Mouse (Mus musculus) intestine, embryonic 14.5 days (tissue): ENCODE data around the gene Slc32a1. TPM values are rescaled to one million over a fixed set of nuclear protein-coding genes. Genes with fewer than 3 reads are reported as not detected.

Experiments used
- ATAC-seq: fragments of 200-750 bp; cut with Nextera tagmentation; replicated peaks from 2 replicates; pipeline ENCODE4 v1.8.0; 2017; ENCODE audit warnings: low read depth, moderate number of reproducible peaks, moderate TSS enrichment, moderate library complexity; ENCODE audit not compliant: low FRiP score, low TSS enrichment
- DNase-seq: peaks from one replicate; pipeline ENCODE4 v3.0.0-alpha.2; 2018; ENCODE audit warnings: low spot score
- H3K27ac ChIP-seq: fragments of 300-500 bp; sonication (generic); 2 replicates; pipeline ENCODE4 v1.5.1; 2014; ENCODE audit warnings: low read depth, mild to moderate bottlenecking, control low read depth
- H3K27me3 ChIP-seq: fragments of 300-500 bp; sonication (generic); replicated peaks from 2 replicates; pipeline ENCODE4 v1.6.1; 2014; ENCODE audit warnings: low read length, control low read depth; ENCODE audit not compliant: control insufficient read depth, insufficient read depth
- H3K36me3 ChIP-seq: fragments of 300-500 bp; sonication (generic); 2 replicates; pipeline ENCODE4 v1.6.1; 2014; ENCODE audit warnings: low read length, control low read depth; ENCODE audit not compliant: control insufficient read depth, insufficient read depth
- H3K4me1 ChIP-seq: fragments of 300-500 bp; sonication (generic); replicated peaks from 2 replicates; pipeline ENCODE4 v1.6.1; 2014; ENCODE audit warnings: low read length, control low read depth, mixed read lengths; ENCODE audit not compliant: control insufficient read depth, insufficient read depth
- H3K4me2 ChIP-seq: fragments of 300-500 bp; sonication (generic); 2 replicates; pipeline ENCODE4 v1.6.1; 2014; ENCODE audit warnings: low read length
- H3K4me3 ChIP-seq: fragments of 300-500 bp; sonication (generic); 2 replicates; pipeline ENCODE4 v1.5.1; 2014; ENCODE audit warnings: low read depth, low read length, control low read depth, mixed read lengths
- H3K9ac ChIP-seq: fragments of 300-500 bp; sonication (generic); 2 replicates; pipeline ENCODE4 v1.6.1; 2014; ENCODE audit warnings: mild to moderate bottlenecking, low read length
- H3K9me3 ChIP-seq: fragments of 300-500 bp; sonication (generic); 2 replicates; pipeline ENCODE4 v1.6.1; 2016; ENCODE audit warnings: low read length, control low read depth; ENCODE audit not compliant: control insufficient read depth
- WGBS: fragments of 180-500 bp; shearing (Covaris S2); extraction: QIAGEN DNeasy Blood & Tissue Kit; methylation state at CpG from one replicate; pipeline ENCODE4 v1.1.7; 2014; 5-methylcytosine and 5-hydroxymethylcytosine counted together
- polyA plus RNA-seq: library from polyadenylated mRNA; unstranded; fragments of >200 nt; fragmentation: Nextera tagmentation; extraction: Ambion mirVana; gene quantifications from 2 replicates; pipeline ENCODE4 v1.2.1, GENCODE M21; 2014

The Slc32a1 gene
- polyA plus RNA-seq, 1 experiment from 2014 or later, result not detected

GRCm38 (mm10) chr2:158615702-158616101 lies 5.1 kb downstream of the Slc32a1 start:
- Histone ChIP-seq H3K4me2 (no peak overlapping the region), H3K9ac (no peak overlapping the region)
- WGBS, result 5% methylated on average over 13 of the region's 13 CpGs

GRCm38 (mm10) chr2:158616296-158616695 lies 5.7 kb downstream of the Slc32a1 start:
- Histone ChIP-seq H3K4me3 (no peak overlapping the region), H3K36me3 (no peaks in the 10 kb centered on the region), H3K4me2 (no peak overlapping the region), H3K9me3 (no peaks in the 10 kb centered on the region), H3K4me1 (0 out of 2 replicates have a peak, but pooled peaks cover 3% of the 10 kb centered on the region), H3K27me3 (peaks cover 93% of the 10 kb centered on the region), H3K27ac (no peak overlapping the region), H3K9ac (no peak overlapping the region)
- DNase-seq (no peak), ATAC-seq (no peak)
- WGBS, result 3% methylated on average over 12 of the region's 12 CpGs

More at GRCm38 (mm10) chr2:158615702-158616101, 5.1 kb downstream of the Slc32a1 start:
- ATAC-seq (no peak), DNase-seq (no peak)
- Histone ChIP-seq H3K27me3 (peaks cover 95% of the 10 kb centered on the region), H3K36me3 (no peaks in the 10 kb centered on the region), H3K27ac (no peak overlapping the region), H3K4me3 (no peak overlapping the region), H3K9me3 (no peaks in the 10 kb centered on the region), H3K4me1 (0 out of 2 replicates have a peak, but pooled peaks cover 3% of the 10 kb centered on the region)

GRCm38 (mm10) chr2:158616790-158617189 lies 6.2 kb downstream of the Slc32a1 start:
- Histone ChIP-seq H3K9ac (no peak overlapping the region), H3K27me3 (peaks cover 88% of the 10 kb centered on the region), H3K36me3 (no peaks in the 10 kb centered on the region), H3K9me3 (no peaks in the 10 kb centered on the region), H3K4me2 (no peak overlapping the region), H3K4me3 (no peak overlapping the region), H3K4me1 (0 out of 2 replicates have a peak, but pooled peaks cover 3% of the 10 kb centered on the region), H3K27ac (no peak overlapping the region)
- ATAC-seq (no peak), DNase-seq (no peak)
- 9% methylated on average over 11 of the region's 11 CpGs for WGBS

GRCm38 (mm10) chr2:158624718-158625222 lies 14.2 kb downstream of the Slc32a1 start, which contains the start of gene Actr5:
Gene Actr5 (plus strand): TSS chr2:158624888.
- peak within 1 kb of the TSS; percentile 83 for H3K4me2 ChIP-seq
- peak within 1 kb of the TSS; percentile 80 for H3K27ac ChIP-seq
- peaks cover 14% of the 10 kb centered on the region for H3K27me3 ChIP-seq
- peak; percentile 93 for ATAC-seq
- peak; percentile 98 for DNase-seq
- peaks cover 12% of the 10 kb centered on the region for H3K4me1 ChIP-seq
- no peaks in the 10 kb centered on the region for H3K9me3 ChIP-seq
- H3K9ac ChIP-seq, result peak within 1 kb of the TSS; percentile 74
- peak within 1 kb of the TSS; percentile 87 for H3K4me3 ChIP-seq
- WGBS, result under 1% methylated on average over 39 of the region's 39 CpGs
- H3K36me3 ChIP-seq, result peaks cover 32% of the 10 kb centered on the region

GRCm38 (mm10) chr2:158625231-158625630 lies 14.7 kb downstream of the Slc32a1 start:
- DNase-seq, result no peak
- peaks cover 12% of the 10 kb centered on the region for H3K4me1 ChIP-seq
- H3K9ac ChIP-seq, result peak overlapping the region; percentile 74
- peak overlapping the region; percentile 80 for H3K27ac ChIP-seq
- 0% methylated on average over 41 of the region's 44 CpGs for WGBS
- peak overlapping the region; percentile 83 for H3K4me2 ChIP-seq
- H3K9me3 ChIP-seq, result no peaks in the 10 kb centered on the region
- ATAC-seq, result peak; percentile 76
- H3K27me3 ChIP-seq, result peaks cover 10% of the 10 kb centered on the region; the same call in 1 of the 2 replicates
- H3K36me3 ChIP-seq, result peaks cover 37% of the 10 kb centered on the region
- peak overlapping the region; percentile 87 for H3K4me3 ChIP-seq

- peaks cover 10% of the 10 kb centered on the region; the same call in 1 of the 2 replicates for H3K27me3 ChIP-seq
- no peaks in the 10 kb centered on the region for H3K9me3 ChIP-seq
- H3K4me3 ChIP-seq, result peak overlapping the region; percentile 87
- H3K4me2 ChIP-seq, result peak overlapping the region; percentile 83
- no peak for DNase-seq
- H3K27ac ChIP-seq, result no peak overlapping the region
- peak overlapping the region; percentile 74 for H3K9ac ChIP-seq
- peaks cover 42% of the 10 kb centered on the region for H3K36me3 ChIP-seq
- 34% methylated on average over 8 of the region's 8 CpGs for WGBS
- no peak for ATAC-seq
- peaks cover 12% of the 10 kb centered on the region for H3K4me1 ChIP-seq
Observed at GRCm38 (mm10) chr2:158625697-158626096, 15.1 kb downstream of the Slc32a1 start.

GRCm38 (mm10) chr2:158628858-158629257 lies 18.3 kb downstream of the Slc32a1 start:
- no peak overlapping the region for H3K27ac ChIP-seq
- no peak overlapping the region for H3K9ac ChIP-seq
- peaks cover 12% of the 10 kb centered on the region for H3K4me1 ChIP-seq
- H3K36me3 ChIP-seq, result peaks cover 70% of the 10 kb centered on the region
- no peaks in the 10 kb centered on the region for H3K9me3 ChIP-seq
- H3K4me3 ChIP-seq, result no peak overlapping the region
- ATAC-seq (no peak), DNase-seq (no peak)
- H3K4me2 ChIP-seq, result no peak overlapping the region
- no peaks in the 10 kb centered on the region for H3K27me3 ChIP-seq
- 75% methylated on average over 3 of the region's 3 CpGs for WGBS

- H3K4me3 ChIP-seq, result no peak overlapping the region
- no peak for ATAC-seq
- DNase-seq, result peak; percentile 57
- H3K9ac ChIP-seq, result no peak overlapping the region
- H3K4me1 ChIP-seq, result peaks cover 12% of the 10 kb centered on the region
- no peak overlapping the region for H3K27ac ChIP-seq
- no peaks in the 10 kb centered on the region for H3K9me3 ChIP-seq
- H3K36me3 ChIP-seq, result peaks cover 71% of the 10 kb centered on the region
- 51% methylated on average over 1 of the region's 1 CpGs for WGBS
- H3K4me2 ChIP-seq, result no peak overlapping the region
- no peaks in the 10 kb centered on the region for H3K27me3 ChIP-seq
Observed at GRCm38 (mm10) chr2:158629414-158629813, 18.8 kb downstream of the Slc32a1 start.

GRCm38 (mm10) chr2:158631873-158632272 lies 21.3 kb downstream of the Slc32a1 start:
- Histone ChIP-seq H3K9ac (no peak overlapping the region), H3K9me3 (no peaks in the 10 kb centered on the region), H3K4me2 (no peak overlapping the region), H3K27ac (no peak overlapping the region), H3K4me1 (no peaks in the 10 kb centered on the region), H3K4me3 (no peak overlapping the region), H3K36me3 (peaks cover 89% of the 10 kb centered on the region), H3K27me3 (no peaks in the 10 kb centered on the region)
- 92% methylated on average over 5 of the region's 5 CpGs for WGBS
- DNase-seq (no peak), ATAC-seq (no peak)
